Mouse (Mus musculus) Patski (cell line): ENCODE data around the gene Atp8a1. TPM values are rescaled to one million over a fixed set of nuclear protein-coding genes. Genes with fewer than 3 reads are reported as not detected.

Experiments
- ATAC-seq: fragments of 100-300 bp; one replicate; pipeline ENCODE4 v1.8.0; 2021
- CTCF ChIA-PET: fragments of 350-600 bp; sonication (Branson Sonifier 250); formaldehyde crosslinking; loops from one replicate; lab custom pipeline; 2022; ENCODE audit warnings: inconsistent platforms; lab: Charles Lee
- POLR2A ChIA-PET: fragments of 350-600 bp; sonication (Branson Sonifier 250); formaldehyde crosslinking; loops from one replicate; lab custom pipeline; 2022; ENCODE audit warnings: antibody characterized with exemption, inconsistent platforms; lab: Charles Lee
- DNase-seq: peaks from one replicate; pipeline ENCODE4 v3.0.0-alpha.2; 2011; ENCODE audit warnings: low read depth, low spot score
- H3K27me3 ChIP-seq: fragments of 371-371 bp; one replicate; pipeline ENCODE4 v1.5.1; 2021
- CTCF ChIP-seq: fragments of 100-300 bp; IDR thresholded peaks from one replicate; pipeline ENCODE4 v1.5.1; 2021
- in situ Hi-C: fragments of 300-500 bp; cut with MboI; formaldehyde crosslinking; loops from 3 replicates; pipeline ENCODE4 v1.11.1; 2018; ENCODE audit warnings: low pct_unique_long_range_greater_than_20kb, mixed read lengths
- polyA plus RNA-seq: library from polyadenylated mRNA; unstranded; gene quantifications from one replicate; pipeline ENCODE4 v1.2.3, GENCODE M21; 2021

Atp8a1 gene
- polyA plus RNA-seq, 1 experiment from 2014 or later, result 1.8 TPM

- H3K27me3 ChIP-seq, result peaks cover 13% of the 10 kb centered on the region
- ATAC-seq (no peak), DNase-seq (no peak)
- TF ChIP-seq CTCF, result no peak
- CTCF ChIA-PET, result no interaction called here
- POLR2A ChIA-PET, result interaction anchor here (0.7 kb wide), 1 partner anchor 191 kb away, joined by 3 read pairs; no protein-coding TSS in a partner anchor
- in situ Hi-C loops, result no loop called here
Measured at GRCm38 (mm10) chr5:67678819-67679218, 168.4 kb downstream of the Atp8a1 start.

- ATAC-seq (no peak), DNase-seq (no peak)
- TF ChIP-seq CTCF, result no peak
- ChIA-PET POLR2A (no interaction called here), CTCF (no interaction called here)
- peaks cover 2% of the 10 kb centered on the region for H3K27me3 ChIP-seq
- in situ Hi-C loops, result no loop called here
Measured at GRCm38 (mm10) chr5:67673008-67673407, 174.2 kb downstream of the Atp8a1 start.

DNA sequence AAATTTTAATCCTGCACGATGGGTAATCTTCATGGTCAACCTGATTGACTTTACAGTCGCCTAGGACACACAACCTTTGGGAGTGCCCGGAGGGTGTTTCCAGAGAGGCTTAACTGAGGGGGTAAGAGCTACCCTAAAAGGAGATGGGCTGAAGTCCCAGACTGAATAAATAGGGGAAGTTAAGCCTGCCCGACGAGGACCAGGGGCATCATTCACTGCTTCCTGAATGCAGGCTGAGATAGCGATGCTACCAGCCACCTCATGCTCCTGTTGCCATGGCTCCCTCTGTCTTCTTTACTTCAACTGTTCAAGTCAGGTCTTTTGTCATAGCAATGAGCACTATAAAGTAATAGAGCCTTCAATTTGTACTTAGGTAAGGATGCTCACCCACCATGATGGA lies 177.1 kb downstream of the Atp8a1 start:
- ATAC-seq, result no peak
- ChIA-PET CTCF (no interaction called here), POLR2A (no interaction called here)
- in situ Hi-C loops, result no loop called here
- DNase-seq, result no peak
- peaks cover 2% of the 10 kb centered on the region for H3K27me3 ChIP-seq
- no peak for TF ChIP-seq CTCF

GRCm38 (mm10) chr5:67669436-67669896 lies 177.8 kb downstream of the Atp8a1 start:
- CTCF ChIA-PET, result interaction anchor here (0.6 kb wide), 1 partner anchor 1709 kb away, joined by 3 read pairs; no protein-coding TSS in a partner anchor

GRCm38 (mm10) chr5:67662715-67663114 lies 184.5 kb downstream of the Atp8a1 start:
- ATAC-seq (no peak), DNase-seq (no peak)
- peaks cover 18% of the 10 kb centered on the region for H3K27me3 ChIP-seq
- TF ChIP-seq CTCF, result no peak
- ChIA-PET CTCF (interaction anchor here (1.0 kb wide), 1 partner anchor 267 kb away, joined by 3 read pairs; no protein-coding TSS in a partner anchor), POLR2A (no interaction called here)
- in situ Hi-C loops, result no loop called here

More at GRCm38 (mm10) chr5:67669436-67669896, 177.8 kb downstream of the Atp8a1 start:
- ATAC-seq (no peak), DNase-seq (no peak)
- H3K27me3 ChIP-seq, result peaks cover under 1% of the 10 kb centered on the region
- no peak for TF ChIP-seq CTCF
- POLR2A ChIA-PET, result no interaction called here
- in situ Hi-C loops, result no loop called here

DNA sequence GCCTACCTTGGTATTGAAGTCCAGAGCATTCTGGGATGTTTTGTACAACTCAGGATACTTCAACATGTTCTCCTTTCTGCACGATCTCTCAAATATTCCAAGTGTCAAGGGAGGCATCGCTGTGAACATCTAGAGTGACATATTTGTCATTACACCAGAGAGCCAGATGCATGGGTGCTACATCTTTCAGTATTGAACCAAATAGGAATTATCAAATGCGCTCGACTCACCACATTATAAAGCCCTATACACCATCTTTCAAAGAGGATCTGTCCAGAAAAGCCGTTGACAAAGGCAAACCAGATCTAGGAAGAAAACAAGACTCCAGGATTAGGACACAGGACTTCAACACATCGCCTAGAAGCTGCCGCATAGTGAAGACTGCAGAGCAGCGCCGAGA lies 187.4 kb downstream of the Atp8a1 start:
- in situ Hi-C loops, result no loop called here
- POLR2A ChIA-PET, result no interaction called here
- no peak for ATAC-seq
- no peak for DNase-seq
- H3K27me3 ChIP-seq, result peaks cover 18% of the 10 kb centered on the region
- CTCF ChIA-PET, result no interaction called here
- TF ChIP-seq CTCF, result no peak

GRCm38 (mm10) chr5:67656821-67657259 lies 190.4 kb downstream of the Atp8a1 start:
- in situ Hi-C loops, result no loop called here
- CTCF ChIA-PET, result interaction anchor here (0.7 kb wide), 1 partner anchor 12 kb away, joined by 3 read pairs; no protein-coding TSS in a partner anchor
- TF ChIP-seq CTCF, result no peak
- no peak for ATAC-seq
- peaks cover 4% of the 10 kb centered on the region for H3K27me3 ChIP-seq
- POLR2A ChIA-PET, result no interaction called here
- DNase-seq, result no peak

- H3K27me3 ChIP-seq, result no peaks in the 10 kb centered on the region
- DNase-seq (no peak), ATAC-seq (no peak)
- in situ Hi-C loops, result no loop called here
- POLR2A ChIA-PET, result no interaction called here
- no peak for TF ChIP-seq CTCF
- CTCF ChIA-PET, result interaction anchor here (0.7 kb wide), 1 partner anchor 12 kb away, joined by 3 read pairs; no protein-coding TSS in a partner anchor
Measured at GRCm38 (mm10) chr5:67655696-67656519, 191.3 kb downstream of the Atp8a1 start.

- in situ Hi-C loops, result no loop called here
- DNase-seq (no peak), ATAC-seq (no peak)
- CTCF ChIA-PET, result interaction anchor here (1.9 kb wide), 1 partner anchor 73 kb away, joined by 4 read pairs; no protein-coding TSS in a partner anchor
- no peak for TF ChIP-seq CTCF
- POLR2A ChIA-PET, result no interaction called here
- H3K27me3 ChIP-seq, result no peaks in the 10 kb centered on the region
Measured at GRCm38 (mm10) chr5:67654572-67654971, 192.7 kb downstream of the Atp8a1 start.

DNA sequence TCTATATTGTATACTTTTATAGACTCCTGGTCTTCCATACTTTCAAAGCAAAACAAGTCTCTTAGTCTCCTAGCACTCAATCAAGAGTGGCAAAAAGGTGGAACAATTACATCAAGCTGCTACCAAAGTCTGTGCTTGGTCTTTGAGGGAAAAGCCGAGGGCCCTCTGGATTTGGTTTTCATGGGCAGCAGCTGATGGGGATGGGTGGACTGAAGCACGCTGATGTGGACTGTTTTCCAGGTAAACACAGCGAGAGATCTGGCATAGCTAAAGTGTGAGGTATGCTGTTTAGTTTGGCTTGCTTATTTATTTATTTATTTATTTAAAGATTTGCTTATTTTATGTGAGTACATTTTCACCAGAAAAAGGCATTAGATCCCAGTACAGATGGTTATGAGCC lies 193.7 kb downstream of the Atp8a1 start:
- DNase-seq (no peak), ATAC-seq (no peak)
- in situ Hi-C loops, result no loop called here
- H3K27me3 ChIP-seq, result no peaks in the 10 kb centered on the region
- POLR2A ChIA-PET, result no interaction called here
- no peak for TF ChIP-seq CTCF
- CTCF ChIA-PET, result interaction anchor here (1.9 kb wide), 1 partner anchor 74 kb away, joined by 4 read pairs; no protein-coding TSS in a partner anchor

GRCm38 (mm10) chr5:67652468-67652867 lies 194.8 kb downstream of the Atp8a1 start:
- TF ChIP-seq CTCF, result no peak
- DNase-seq (no peak), ATAC-seq (no peak)
- in situ Hi-C loops, result no loop called here
- ChIA-PET CTCF (no interaction called here), POLR2A (no interaction called here)
- H3K27me3 ChIP-seq, result no peaks in the 10 kb centered on the region
